Mouse (Mus musculus) limb, embryonic 10.5 days (tissue): ENCODE data around the gene Acd. TPM values are rescaled to one million over a fixed set of nuclear protein-coding genes. Genes with fewer than 3 reads are reported as not detected.
A peak's percentile ranks its signal among the peaks of the same experiment; 100 is the strongest.

Source experiments
- DNase-seq: peaks from one replicate; pipeline ENCODE4 v3.0.0-alpha.2; 2017; ENCODE audit warnings: low spot score
- H3K27ac ChIP-seq: fragments of 300-500 bp; sonication (generic); 2 replicates; pipeline ENCODE4 v1.5.1; 2016; ENCODE audit warnings: mild to moderate bottlenecking
- H3K27me3 ChIP-seq: fragments of 300-500 bp; sonication (generic); 2 replicates; pipeline ENCODE4 v1.6.1; 2016; ENCODE audit warnings: low read depth, mild to moderate bottlenecking; ENCODE audit not compliant: poor library complexity, severe bottlenecking
- H3K36me3 ChIP-seq: fragments of 300-500 bp; sonication (generic); 2 replicates; pipeline ENCODE4 v1.6.1; 2016; ENCODE audit warnings: mild to moderate bottlenecking, moderate library complexity
- H3K4me1 ChIP-seq: fragments of 300-500 bp; sonication (generic); 2 replicates; pipeline ENCODE4 v1.6.1; 2016
- H3K4me3 ChIP-seq: fragments of 300-500 bp; sonication (generic); 2 replicates; pipeline ENCODE4 v1.5.1; 2016; ENCODE audit warnings: mild to moderate bottlenecking, moderate library complexity
- H3K9me3 ChIP-seq: fragments of 300-500 bp; sonication (generic); replicated peaks from 2 replicates; pipeline ENCODE4 v1.6.1; 2016; ENCODE audit warnings: mild to moderate bottlenecking
- WGBS: fragments of 180-500 bp; shearing (Covaris S2); methylation state at CpG from one replicate; pipeline ENCODE4 v1.1.7; 2016; 5-methylcytosine and 5-hydroxymethylcytosine counted together
- polyA plus RNA-seq: library from polyadenylated mRNA; unstranded; fragments of >200 nt; fragmentation: Nextera tagmentation; extraction: Ambion mirVana; gene quantifications from 2 replicates; pipeline ENCODE4 v1.2.1, GENCODE M21; 2016

The Acd gene
- polyA plus RNA-seq, 1 experiment from 2014 or later: 74.3 TPM

GRCm38 (mm10) chr8:105685325-105685724 lies 15.6 kb downstream of the Acd start:
- no peak for DNase-seq
- Histone ChIP-seq H3K4me3 (peak overlapping the region; percentile 37; the same call in 1 of the 2 replicates), H3K4me1 (peaks cover 16% of the 10 kb centered on the region), H3K27ac (no peak overlapping the region), H3K36me3 (peaks cover 43% of the 10 kb centered on the region), H3K27me3 (peaks cover 10% of the 10 kb centered on the region; the same call in 1 of the 2 replicates), H3K9me3 (no peaks in the 10 kb centered on the region)
- WGBS: 79% methylated on average over 7 of the region's 7 CpGs

- peaks cover 98% of the 10 kb centered on the region for H3K36me3 ChIP-seq
- no peak overlapping the region for H3K4me3 ChIP-seq
- DNase-seq: no peak
- H3K27me3 ChIP-seq: no peaks in the 10 kb centered on the region
- WGBS: 95% methylated on average over 1 of the region's 1 CpGs
- H3K4me1 ChIP-seq: no peaks in the 10 kb centered on the region
- no peaks in the 10 kb centered on the region for H3K9me3 ChIP-seq
- no peak overlapping the region for H3K27ac ChIP-seq
Observed at GRCm38 (mm10) chr8:105677891-105678290, 23.0 kb downstream of the Acd start.

- WGBS: 91% methylated on average over 3 of the region's 3 CpGs
- Histone ChIP-seq H3K27ac (no peak overlapping the region), H3K4me3 (no peak overlapping the region), H3K4me1 (no peaks in the 10 kb centered on the region), H3K27me3 (no peaks in the 10 kb centered on the region), H3K9me3 (no peaks in the 10 kb centered on the region), H3K36me3 (peaks cover 64% of the 10 kb centered on the region)
- DNase-seq: no peak
Observed at GRCm38 (mm10) chr8:105661167-105661566, 39.7 kb downstream of the Acd start.

GRCm38 (mm10) chr8:105657641-105658040 lies 43.3 kb downstream of the Acd start:
- Histone ChIP-seq H3K4me1 (no peaks in the 10 kb centered on the region), H3K27ac (no peak overlapping the region), H3K4me3 (no peak overlapping the region), H3K27me3 (no peaks in the 10 kb centered on the region), H3K36me3 (peaks cover 62% of the 10 kb centered on the region), H3K9me3 (no peaks in the 10 kb centered on the region)
- DNase-seq: no peak

- Histone ChIP-seq H3K9me3 (no peaks in the 10 kb centered on the region), H3K4me1 (no peaks in the 10 kb centered on the region), H3K36me3 (peaks cover 94% of the 10 kb centered on the region), H3K27me3 (no peaks in the 10 kb centered on the region), H3K4me3 (no peak overlapping the region), H3K27ac (no peak overlapping the region)
- WGBS: 97% methylated on average over 1 of the region's 1 CpGs
- no peak for DNase-seq
Observed at GRCm38 (mm10) chr8:105648929-105649328, 52.0 kb downstream of the Acd start.

Other genes with a start within 250 kb of the Acd start
- 8.4 and 13.5 TPM in 2 replicates for gene Tppp3, start 229.6 kb downstream of the Acd start, polyA plus RNA-seq
- gene Zdhhc1, start 204.2 kb downstream of the Acd start, polyA plus RNA-seq: 18.9 and 25.3 TPM in 2 replicates
- gene Hsd11b2, start 182.3 kb downstream of the Acd start, polyA plus RNA-seq: 78.2 and 83.2 TPM in 2 replicates
- 58.3 and 68.6 TPM in 2 replicates for gene Atp6v0d1, start 135.1 kb downstream of the Acd start, polyA plus RNA-seq
- gene Ripor1, start 95.8 kb downstream of the Acd start, polyA plus RNA-seq: 17.5 and 18.0 TPM in 2 replicates
- gene Ctcf, start 64.5 kb downstream of the Acd start, polyA plus RNA-seq: 132 and 157 TPM in 2 replicates
- 0.39 and 0.69 TPM in 2 replicates for gene Agrp, start 63.7 kb downstream of the Acd start, polyA plus RNA-seq
- 0.33 and 0.51 TPM in 2 replicates for gene Carmil2, start 14.8 kb downstream of the Acd start, polyA plus RNA-seq
- gene Pard6a, start within 50 bp of the Acd start, polyA plus RNA-seq: 11.8 and 12.2 TPM in 2 replicates
- gene 4933405L10Rik, start 6.6 kb upstream of the Acd start, polyA plus RNA-seq: not detected in 2 replicates
- 47.0 and 56.0 TPM in 2 replicates for gene Enkd1, start 7.1 kb upstream of the Acd start, polyA plus RNA-seq
- 25.4 and 29.8 TPM in 2 replicates for gene Gfod2, start 57.6 kb upstream of the Acd start, polyA plus RNA-seq
- gene Ranbp10, start 126.2 kb upstream of the Acd start, polyA plus RNA-seq: 11.5 and 14.9 TPM in 2 replicates
- 0.10 and 0.14 TPM in 2 replicates for gene Tsnaxip1, start 126.6 kb upstream of the Acd start, polyA plus RNA-seq
- gene Cenpt, start 152.2 kb upstream of the Acd start, polyA plus RNA-seq: 45.6 and 49.0 TPM in 2 replicates
- 85.7 and 90.8 TPM in 2 replicates for gene Thap11, start 154.0 kb upstream of the Acd start, polyA plus RNA-seq
- 379 and 438 TPM in 2 replicates for gene Nutf2, start 159.5 kb upstream of the Acd start, polyA plus RNA-seq
- 75.1 and 76.6 TPM in 2 replicates for gene Edc4, start 179.8 kb upstream of the Acd start, polyA plus RNA-seq
- 0.41 TPM in 1 of 2 replicates, not detected in the other for gene Nrn1l, start 192.5 kb upstream of the Acd start, polyA plus RNA-seq
- gene Pskh1, start 199.3 kb upstream of the Acd start, polyA plus RNA-seq: 34.4 and 45.9 TPM in 2 replicates
- 1.6 and 2.0 TPM in 2 replicates for gene Ctrl, start 232.8 kb upstream of the Acd start, polyA plus RNA-seq
- gene Psmb10, start 237.3 kb upstream of the Acd start, polyA plus RNA-seq: 28.9 and 40.3 TPM in 2 replicates
- gene Lcat, start 242.3 kb upstream of the Acd start, polyA plus RNA-seq: 2.0 and 2.1 TPM in 2 replicates